Mouse (Mus musculus): Measurements from ENCODE around the gene Gm38431. TPM values are rescaled to one million over a fixed set of nuclear protein-coding genes. Genes with fewer than 3 reads are reported as not detected.
A peak's percentile ranks its signal among the peaks of the same experiment; 100 is the strongest.

The Gm38431 gene
- 2.8 and 3.1 TPM in 2 replicates for polyA plus RNA-seq (2014; fragmentation: Nextera tagmentation; extraction: Ambion mirVana)

GRCm38 (mm10) chr9:21091707-21092320, at the start of gene Gm38431, which contains the start of gene Raver1:
Gm38431 (minus strand) TSS chr9:21091997.
Raver1 (minus strand) TSS chr9:21092008.
- under 1% methylated on average over 54 of the region's 54 CpGs for WGBS
- peak within 1 kb of the TSS; percentile 88 for H3K4me2 ChIP-seq (replicated peaks; ENCODE audit: low read depth, low read length)
- peak within 1 kb of the TSS; percentile 86 for H3K27ac ChIP-seq (ENCODE audit: low read depth, low read length)
- H3K4me1 ChIP-seq (ENCODE audit: control insufficient read depth, insufficient read depth, low read length) = peaks cover 10% of the 10 kb centered on the region
- H3K9ac ChIP-seq (ENCODE audit: low read depth, low read length) = peak within 1 kb of the TSS; percentile 80
- H3K4me3 ChIP-seq (ENCODE audit: low read length) = peak within 1 kb of the TSS; percentile 81
- peaks cover 34% of the 10 kb centered on the region for H3K36me3 ChIP-seq (ENCODE audit: control insufficient read depth, insufficient read depth, low read length)
- no peaks in the 10 kb centered on the region for H3K27me3 ChIP-seq (ENCODE audit: control insufficient read depth, insufficient read depth, low read length)
- H3K9me3 ChIP-seq (ENCODE audit: control insufficient read depth, low read length) = no peaks in the 10 kb centered on the region
- ATAC-seq (ENCODE audit: low FRiP score, low TSS enrichment) = peak; percentile 100

DNA sequence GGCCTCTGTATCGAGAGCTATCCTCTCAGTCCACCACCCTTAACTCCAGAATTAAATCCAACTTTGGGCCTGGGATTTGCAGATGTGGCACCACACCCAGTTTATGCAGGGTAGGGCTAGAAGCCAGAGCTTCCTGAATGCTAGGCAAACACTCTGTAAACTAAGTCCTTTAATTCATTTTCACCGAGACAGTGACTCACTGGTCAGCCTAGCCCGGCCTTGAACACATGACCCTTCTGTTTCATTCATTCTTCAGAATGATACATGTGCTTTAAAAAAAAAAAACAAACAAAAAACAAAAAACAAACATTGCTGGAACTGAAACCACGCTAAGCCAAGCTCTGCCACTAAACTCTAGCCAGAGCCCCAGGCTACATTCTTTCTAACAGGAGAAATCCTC, 46.6 kb upstream of the Gm38431 start:
- H3K4me1 ChIP-seq (ENCODE audit: control insufficient read depth, insufficient read depth, low read length) = no peaks in the 10 kb centered on the region
- no peak overlapping the region for H3K4me2 ChIP-seq (replicated peaks; ENCODE audit: low read depth, low read length)
- no peaks in the 10 kb centered on the region for H3K9me3 ChIP-seq (ENCODE audit: control insufficient read depth, low read length)
- H3K9ac ChIP-seq (ENCODE audit: low read depth, low read length) = no peak overlapping the region
- H3K4me3 ChIP-seq (ENCODE audit: low read length) = no peak overlapping the region
- ATAC-seq (ENCODE audit: low FRiP score, low TSS enrichment) = no peak
- no peak overlapping the region for H3K27ac ChIP-seq (ENCODE audit: low read depth, low read length)
- WGBS = 82% methylated on average over 4 of the region's 4 CpGs
- H3K36me3 ChIP-seq (ENCODE audit: control insufficient read depth, insufficient read depth, low read length) = peaks cover 60% of the 10 kb centered on the region
- H3K27me3 ChIP-seq (ENCODE audit: control insufficient read depth, insufficient read depth, low read length) = no peaks in the 10 kb centered on the region

GRCm38 (mm10) chr9:21137229-21137628, 45.4 kb upstream of the Gm38431 start:
- WGBS = 53% methylated on average over 3 of the region's 3 CpGs
- H3K27me3 ChIP-seq (ENCODE audit: control insufficient read depth, insufficient read depth, low read length) = no peaks in the 10 kb centered on the region
- H3K4me3 ChIP-seq (ENCODE audit: low read length) = no peak overlapping the region
- H3K4me1 ChIP-seq (ENCODE audit: control insufficient read depth, insufficient read depth, low read length) = no peaks in the 10 kb centered on the region
- H3K4me2 ChIP-seq (replicated peaks; ENCODE audit: low read depth, low read length) = no peak overlapping the region
- no peaks in the 10 kb centered on the region for H3K9me3 ChIP-seq (ENCODE audit: control insufficient read depth, low read length)
- no peak overlapping the region for H3K27ac ChIP-seq (ENCODE audit: low read depth, low read length)
- no peak overlapping the region for H3K9ac ChIP-seq (ENCODE audit: low read depth, low read length)
- peak; percentile 18; the same call in 1 of the 2 replicates for ATAC-seq (ENCODE audit: low FRiP score, low TSS enrichment)
- H3K36me3 ChIP-seq (ENCODE audit: control insufficient read depth, insufficient read depth, low read length) = peaks cover 48% of the 10 kb centered on the region

DNA sequence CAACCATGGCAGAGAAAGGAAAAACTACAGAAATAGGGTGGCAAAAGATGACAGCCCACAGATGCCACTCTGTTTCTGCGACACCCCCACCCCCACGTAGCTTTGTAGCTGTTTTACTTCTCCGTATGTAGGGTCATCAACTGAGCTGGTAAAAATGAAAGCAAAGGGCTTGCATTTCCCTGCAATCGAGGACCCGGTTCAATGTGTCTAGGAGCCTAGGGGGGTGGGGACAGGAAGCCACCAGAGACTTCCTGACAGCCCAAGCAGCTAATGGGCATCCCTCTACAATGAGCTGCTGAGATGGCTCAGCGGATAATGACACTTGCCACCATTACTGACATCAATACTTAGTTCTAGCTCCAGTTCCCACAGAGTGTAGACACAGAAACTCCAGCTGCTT, 44.6 kb upstream of the Gm38431 start:
- Histone ChIP-seq H3K4me3 (ENCODE audit: low read length) (no peak overlapping the region), H3K9ac (ENCODE audit: low read depth, low read length) (no peak overlapping the region), H3K9me3 (ENCODE audit: control insufficient read depth, low read length) (no peaks in the 10 kb centered on the region), H3K36me3 (ENCODE audit: control insufficient read depth, insufficient read depth, low read length) (peaks cover 40% of the 10 kb centered on the region), H3K4me2 (replicated peaks; ENCODE audit: low read depth, low read length) (no peak overlapping the region), H3K27me3 (ENCODE audit: control insufficient read depth, insufficient read depth, low read length) (no peaks in the 10 kb centered on the region), H3K4me1 (ENCODE audit: control insufficient read depth, insufficient read depth, low read length) (no peaks in the 10 kb centered on the region), H3K27ac (ENCODE audit: low read depth, low read length) (no peak overlapping the region)
- WGBS = 83% methylated on average over 6 of the region's 6 CpGs
- no peak for ATAC-seq (ENCODE audit: low FRiP score, low TSS enrichment)

GRCm38 (mm10) chr9:21135941-21136381, 44.2 kb upstream of the Gm38431 start:
- Histone ChIP-seq H3K27ac (ENCODE audit: low read depth, low read length) (no peak overlapping the region), H3K9ac (ENCODE audit: low read depth, low read length) (no peak overlapping the region), H3K4me3 (ENCODE audit: low read length) (no peak overlapping the region), H3K4me1 (ENCODE audit: control insufficient read depth, insufficient read depth, low read length) (no peaks in the 10 kb centered on the region), H3K4me2 (replicated peaks; ENCODE audit: low read depth, low read length) (no peak overlapping the region), H3K9me3 (ENCODE audit: control insufficient read depth, low read length) (no peaks in the 10 kb centered on the region), H3K27me3 (ENCODE audit: control insufficient read depth, insufficient read depth, low read length) (no peaks in the 10 kb centered on the region), H3K36me3 (ENCODE audit: control insufficient read depth, insufficient read depth, low read length) (peaks cover 36% of the 10 kb centered on the region)
- WGBS = 81% methylated on average over 1 of the region's 1 CpGs
- no peak for ATAC-seq (ENCODE audit: low FRiP score, low TSS enrichment)

DNA sequence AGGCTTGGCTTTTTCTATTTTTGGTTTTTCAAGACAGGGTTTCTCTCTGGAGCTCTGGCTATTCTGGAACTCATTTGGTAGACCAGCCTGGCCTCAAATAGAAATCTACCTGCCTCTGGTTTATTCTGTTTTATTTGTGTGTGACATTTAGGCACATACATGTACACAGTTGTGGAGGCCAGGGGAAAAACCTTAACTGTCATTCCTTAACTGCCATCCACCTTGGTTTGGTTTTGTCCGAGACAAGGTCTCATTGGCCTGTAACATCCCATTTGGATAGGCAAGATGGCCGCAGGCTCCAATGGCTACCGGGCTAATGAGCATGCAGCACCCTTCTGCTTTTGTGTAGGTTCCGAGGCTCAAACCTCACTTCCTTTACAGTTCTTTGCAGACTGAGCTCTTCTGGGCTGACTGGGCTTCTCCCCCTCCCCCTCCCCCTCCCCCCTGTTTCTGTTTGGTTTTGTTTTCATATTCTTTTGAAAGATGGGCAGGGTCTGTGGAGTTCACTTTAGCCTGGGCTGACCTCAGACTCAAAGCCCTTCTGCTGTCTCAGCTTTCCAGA, 43.6 kb upstream of the Gm38431 start:
- H3K9me3 ChIP-seq (ENCODE audit: control insufficient read depth, low read length) = no peaks in the 10 kb centered on the region
- peaks cover 30% of the 10 kb centered on the region for H3K36me3 ChIP-seq (ENCODE audit: control insufficient read depth, insufficient read depth, low read length)
- WGBS = 82% methylated on average over 4 of the region's 4 CpGs
- H3K4me2 ChIP-seq (replicated peaks; ENCODE audit: low read depth, low read length) = no peak overlapping the region
- no peaks in the 10 kb centered on the region for H3K27me3 ChIP-seq (ENCODE audit: control insufficient read depth, insufficient read depth, low read length)
- no peak overlapping the region for H3K4me3 ChIP-seq (ENCODE audit: low read length)
- H3K9ac ChIP-seq (ENCODE audit: low read depth, low read length) = no peak overlapping the region
- 0 out of 2 replicates have a peak, but pooled peaks cover 2% of the 10 kb centered on the region for H3K4me1 ChIP-seq (ENCODE audit: control insufficient read depth, insufficient read depth, low read length)
- no peak overlapping the region for H3K27ac ChIP-seq (ENCODE audit: low read depth, low read length)
- ATAC-seq (ENCODE audit: low FRiP score, low TSS enrichment) = no peak

DNA sequence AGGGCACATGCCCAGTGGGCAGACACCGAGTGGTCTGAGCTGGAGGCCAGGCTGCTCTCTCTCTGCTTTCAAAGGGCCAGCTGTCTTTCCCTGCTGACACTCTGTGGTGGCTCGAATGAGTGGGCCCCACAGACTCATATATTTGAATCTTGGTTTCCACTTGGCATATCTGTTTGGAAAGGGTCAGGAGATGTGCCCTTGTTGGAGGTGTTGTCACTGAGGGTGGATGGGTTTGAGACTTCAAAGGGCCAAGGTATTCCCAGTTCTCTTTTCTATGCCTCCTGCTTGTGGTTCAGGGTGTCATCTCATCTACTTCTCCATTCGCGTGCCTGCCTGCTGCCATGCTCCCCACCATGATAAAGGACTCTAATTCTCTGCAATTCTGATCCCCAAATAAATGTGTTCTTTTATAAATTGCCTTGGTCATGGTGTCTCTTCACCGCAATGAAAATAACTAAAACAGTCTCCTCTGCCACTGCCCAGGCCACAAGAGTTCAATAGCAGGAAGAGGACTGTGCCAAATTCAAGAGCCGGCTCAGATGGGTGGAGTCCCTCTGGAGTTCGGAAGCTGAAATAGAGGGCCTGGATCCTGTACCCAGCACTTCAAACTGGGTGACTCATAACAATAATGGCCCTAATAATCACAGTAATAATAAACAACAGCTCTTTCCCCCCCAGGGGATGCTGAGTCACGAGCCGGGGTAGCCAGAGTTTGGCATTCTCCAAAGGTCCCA, 43.0 kb upstream of the Gm38431 start:
- Histone ChIP-seq H3K27me3 (ENCODE audit: control insufficient read depth, insufficient read depth, low read length) (no peaks in the 10 kb centered on the region), H3K4me3 (ENCODE audit: low read length) (no peak overlapping the region), H3K36me3 (ENCODE audit: control insufficient read depth, insufficient read depth, low read length) (peaks cover 24% of the 10 kb centered on the region), H3K9me3 (ENCODE audit: control insufficient read depth, low read length) (no peaks in the 10 kb centered on the region), H3K9ac (ENCODE audit: low read depth, low read length) (no peak overlapping the region), H3K4me1 (ENCODE audit: control insufficient read depth, insufficient read depth, low read length) (0 out of 2 replicates have a peak, but pooled peaks cover 5% of the 10 kb centered on the region), H3K27ac (ENCODE audit: low read depth, low read length) (no peak overlapping the region), H3K4me2 (replicated peaks; ENCODE audit: low read depth, low read length) (no peak overlapping the region)
- 74% methylated on average over 9 of the region's 9 CpGs for WGBS
- no peak for ATAC-seq (ENCODE audit: low FRiP score, low TSS enrichment)

- Histone ChIP-seq H3K27me3 (ENCODE audit: control insufficient read depth, insufficient read depth, low read length) (no peaks in the 10 kb centered on the region), H3K9me3 (ENCODE audit: control insufficient read depth, low read length) (no peaks in the 10 kb centered on the region), H3K4me1 (ENCODE audit: control insufficient read depth, insufficient read depth, low read length) (0 out of 2 replicates have a peak, but pooled peaks cover 5% of the 10 kb centered on the region), H3K4me3 (ENCODE audit: low read length) (no peak overlapping the region), H3K4me2 (replicated peaks; ENCODE audit: low read depth, low read length) (no peak overlapping the region), H3K36me3 (ENCODE audit: control insufficient read depth, insufficient read depth, low read length) (peaks cover 9% of the 10 kb centered on the region), H3K27ac (ENCODE audit: low read depth, low read length) (no peak overlapping the region), H3K9ac (ENCODE audit: low read depth, low read length) (no peak overlapping the region)
- WGBS = 78% methylated on average over 9 of the region's 9 CpGs
- no peak for ATAC-seq (ENCODE audit: low FRiP score, low TSS enrichment)
Observed at GRCm38 (mm10) chr9:21133064-21133707, 41.4 kb upstream of the Gm38431 start.

Data from kidney, embryonic 14.5 days (tissue).